Comparison of ENCODE assay signal across 8 mouse cellular contexts in genomic region chr6:90369725-90370553, GRCm38 (mm10). TPM values are rescaled to one million over a fixed set of nuclear protein-coding genes. Genes with fewer than 3 reads are reported as not detected.
DNase-seq lines count a peak whose midpoint lies in the region.

No protein-coding gene starts in this region.

- peaks cover 25% of the 10 kb centered on the region for H3K4me1 ChIP-seq in embryonic facial prominence, embryonic 10.5 days

- WGBS in embryonic facial prominence, embryonic 10.5 days: under 1% methylated on average over 98 of the region's 98 CpGs

- no peaks in the 10 kb centered on the region for H3K9me3 ChIP-seq in embryonic facial prominence, embryonic 10.5 days

- H3K36me3 ChIP-seq in embryonic facial prominence, embryonic 10.5 days (replicated peaks): peaks cover 28% of the 10 kb centered on the region

- peak overlapping the region; percentile 86 for H3K4me3 ChIP-seq in embryonic facial prominence, embryonic 10.5 days

- peak overlapping the region; percentile 86 for H3K27ac ChIP-seq in embryonic facial prominence, embryonic 10.5 days (replicated peaks)

- H3K27me3 ChIP-seq in embryonic facial prominence, embryonic 10.5 days (replicated peaks; ENCODE audit: low read depth, poor library complexity, severe bottlenecking): no peaks in the 10 kb centered on the region

- peak; percentile 59 for DNase-seq in CD4-positive helper T cell, adult 2 months (ENCODE audit: low read depth, low spot score)
- peak; percentile 34 for DNase-seq in T-cell, adult 2 months (ENCODE audit: low spot score)
- DNase-seq in embryonic facial prominence, embryonic 10.5 days (ENCODE audit: low spot score): no peak
- peak; percentile 46 for DNase-seq in heart, postnatal 4 days
- peak; percentile 26 for DNase-seq in layer of hippocampus, adult 9-11 months
- peak; percentile 42 for DNase-seq in lung, postnatal 10 days
- peak; percentile 42 for DNase-seq in right cerebral cortex, adult 18-20 months
- DNase-seq in yolk sac, embryonic 10.5 days (ENCODE audit: low spot score): peak; percentile 33

RNA-seq across cellular contexts. Expression of gene Zxdc, which starts 0.6 kb away (rescaled TPM):
- 6.0 and 7.2 TPM in 2 replicates for polyA plus RNA-seq in embryonic facial prominence, embryonic 10.5 days (2016; fragmentation: Nextera tagmentation; extraction: Ambion mirVana)
- total RNA-seq in heart, postnatal 4 days (2021): 10 to 100 TPM; 17.4 to 18.6 TPM

RNA-seq across cellular contexts. Expression of gene Uroc1, which starts 36.9 kb away (rescaled TPM):
- 0.04 TPM in 1 of 2 replicates, not detected in the other for polyA plus RNA-seq in embryonic facial prominence, embryonic 10.5 days (2016; fragmentation: Nextera tagmentation; extraction: Ambion mirVana)
- total RNA-seq in heart, postnatal 4 days (2021): not detected

RNA-seq across cellular contexts. Expression of gene Chst13, which starts 45.0 kb away (rescaled TPM):
- polyA plus RNA-seq in embryonic facial prominence, embryonic 10.5 days (2016; fragmentation: Nextera tagmentation; extraction: Ambion mirVana): 0.09 and 0.11 TPM in 2 replicates
- not detected for total RNA-seq in heart, postnatal 4 days (2021)

RNA-seq across cellular contexts. Expression of gene Cfap100, which starts 58.7 kb away (rescaled TPM):
- 0.76 and 0.99 TPM in 2 replicates for polyA plus RNA-seq in embryonic facial prominence, embryonic 10.5 days (2016; fragmentation: Nextera tagmentation; extraction: Ambion mirVana)
- total RNA-seq in heart, postnatal 4 days (2021): not detected
